Mouse (Mus musculus) retina, postnatal 7 days (tissue): ENCODE measurements at regions not wholly inside any gene's neighbourhood (a gene's known extent, or its start where the extent isn't known, plus 50 kb on each side); places are given as distances from the start of the nearest gene placed in this dataset.
A peak's percentile ranks its signal among the peaks of the same experiment; 100 is the strongest.

ENCODE experiments used
- DNase-seq: peaks from one replicate; pipeline ENCODE4 v3.0.0-alpha.2; 2012; ENCODE audit warnings: low read depth, low spot score

GRCm38 (mm10) chr1:18849038-18849437 is 253.8 kb upstream of the Tfap2d start:
- DNase-seq, result no peak

DNA sequence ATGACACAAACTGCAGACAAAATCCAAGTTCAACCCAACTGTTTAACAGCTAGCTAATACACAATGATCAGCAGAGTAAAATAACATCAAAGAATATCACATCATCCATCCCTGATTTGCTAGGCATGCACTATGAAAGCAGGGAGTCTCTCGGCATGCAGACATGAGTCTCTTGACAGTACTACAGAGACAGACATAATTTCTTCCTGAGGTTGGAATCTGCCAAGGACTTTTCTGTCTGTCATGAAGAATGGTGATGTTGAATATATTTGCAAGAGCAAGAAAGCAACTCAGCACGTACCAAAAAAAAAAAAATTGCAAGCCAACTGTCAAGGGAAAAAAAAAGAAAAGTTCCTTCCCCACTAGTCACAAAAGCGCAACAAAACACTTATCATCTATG is 245.4 kb upstream of the Tfap2d start:
- DNase-seq, result no peak

GRCm38 (mm10) chr1:18903266-18903665 is 199.6 kb upstream of the Tfap2d start:
- DNase-seq, result no peak

DNA sequence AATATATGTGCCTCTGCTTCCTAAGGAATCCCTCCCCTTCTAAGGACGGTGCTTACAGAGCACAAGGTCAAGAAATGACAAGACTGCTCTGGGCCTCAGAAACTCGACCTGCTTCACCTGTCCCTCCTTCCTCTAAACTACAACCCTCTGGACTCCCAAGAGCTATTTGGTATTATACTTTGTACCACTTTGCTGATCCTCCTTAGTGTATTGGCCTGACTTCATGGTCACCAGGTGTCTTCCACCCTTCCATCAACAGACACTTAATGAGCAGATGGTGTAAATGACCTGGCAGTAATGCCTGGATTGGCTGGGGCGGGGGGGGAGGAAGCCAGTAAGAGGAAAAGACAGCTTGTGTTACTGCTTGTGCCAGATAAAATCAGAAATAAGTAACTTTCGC is 199.1 kb upstream of the Tfap2d start:
- no peak for DNase-seq

GRCm38 (mm10) chr1:18911578-18911977 is 191.2 kb upstream of the Tfap2d start:
- no peak for DNase-seq

DNA sequence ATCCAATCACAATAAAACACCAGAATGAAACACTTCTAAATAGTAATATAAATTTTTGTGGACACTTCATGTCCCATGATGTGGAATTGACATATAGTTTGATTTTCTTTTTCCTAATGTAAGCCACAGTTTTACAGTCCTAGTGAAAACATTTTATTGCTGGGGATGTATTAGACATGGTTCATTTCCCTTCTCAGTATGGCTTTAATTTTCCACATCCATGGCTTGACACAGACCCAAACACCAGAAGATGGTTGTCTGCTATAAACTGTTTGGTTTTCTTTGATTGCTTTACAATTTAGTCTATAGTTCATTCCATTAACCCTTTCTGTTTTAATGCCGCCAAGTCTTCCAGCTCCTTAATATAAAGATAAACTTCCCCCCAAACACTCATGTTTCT is 146.5 kb upstream of the Tfap2d start:
- no peak for DNase-seq

DNA sequence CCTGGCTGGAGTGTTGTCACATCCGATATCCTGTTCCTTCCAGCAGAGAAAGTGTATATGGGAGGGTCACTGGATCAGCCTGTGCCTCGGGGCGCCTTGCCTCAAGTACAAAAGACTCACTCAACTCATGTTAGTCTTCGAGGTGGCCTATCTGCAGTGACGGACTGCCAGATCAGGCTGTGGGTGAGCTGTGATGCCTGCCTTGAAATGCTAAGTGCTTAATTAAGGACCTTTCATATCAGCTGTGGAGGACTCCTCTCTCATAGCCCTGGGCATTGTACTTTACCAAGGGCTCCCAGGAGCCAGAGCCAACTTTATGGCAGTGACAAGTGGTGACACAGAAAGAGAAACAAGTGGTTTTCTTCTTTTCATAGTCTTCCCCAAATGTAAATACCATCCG is 145.8 kb upstream of the Tfap2d start:
- no peak for DNase-seq

- DNase-seq, result no peak
These were observed 141.4 kb upstream of the Tfap2d start for GRCm38 (mm10) chr1:18961464-18961863.

GRCm38 (mm10) chr1:18961889-18962288 is 140.9 kb upstream of the Tfap2d start:
- no peak for DNase-seq

DNA sequence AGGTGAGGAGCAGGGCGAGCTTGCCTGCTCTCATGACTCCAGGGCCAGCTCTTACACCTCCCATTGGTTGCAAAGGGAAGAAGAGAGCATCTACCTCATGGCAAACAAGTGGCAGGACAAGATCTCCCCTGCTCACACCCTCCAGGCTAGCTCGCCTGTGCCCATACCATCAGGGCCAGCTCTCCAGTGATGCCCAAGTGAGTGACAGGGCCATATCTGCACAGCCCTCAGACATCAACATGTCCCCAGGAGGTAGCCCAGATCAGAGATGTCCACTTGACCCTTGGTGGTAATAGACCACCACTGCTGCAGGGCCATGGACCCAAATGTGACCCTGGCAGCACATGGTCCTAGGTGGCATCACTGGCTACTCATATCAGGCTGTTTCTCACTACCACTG is 133.9 kb upstream of the Tfap2d start:
- no peak for DNase-seq

GRCm38 (mm10) chr1:18970173-18970572 is 132.6 kb upstream of the Tfap2d start:
- no peak for DNase-seq

- DNase-seq, result no peak
These were observed 128.8 kb upstream of the Tfap2d start for GRCm38 (mm10) chr1:18973826-18974620.

- no peak for DNase-seq
These were observed 127.9 kb upstream of the Tfap2d start for GRCm38 (mm10) chr1:18974860-18975439.

DNA sequence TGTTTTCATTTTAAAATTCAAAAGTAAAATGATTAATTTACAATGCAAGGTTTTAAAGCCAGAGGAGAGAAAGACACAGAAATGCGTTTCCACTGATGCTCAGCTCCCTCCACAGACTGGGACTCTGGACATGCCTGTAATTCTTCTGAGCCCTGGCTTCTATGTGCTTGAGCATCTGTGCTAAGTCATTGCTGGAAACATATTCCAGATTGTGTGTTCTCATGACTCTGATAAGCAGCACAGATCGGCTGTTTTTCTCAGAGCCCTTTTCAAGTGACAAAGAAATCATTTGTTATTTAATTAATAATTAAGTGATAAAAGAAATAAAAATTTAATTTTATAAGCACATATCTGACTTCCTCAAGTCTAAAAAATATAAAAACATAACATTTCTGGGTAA is 127.3 kb upstream of the Tfap2d start:
- DNase-seq, result no peak

GRCm38 (mm10) chr1:18976705-18977309 is 126.0 kb upstream of the Tfap2d start:
- DNase-seq, result peak; percentile 19

DNA sequence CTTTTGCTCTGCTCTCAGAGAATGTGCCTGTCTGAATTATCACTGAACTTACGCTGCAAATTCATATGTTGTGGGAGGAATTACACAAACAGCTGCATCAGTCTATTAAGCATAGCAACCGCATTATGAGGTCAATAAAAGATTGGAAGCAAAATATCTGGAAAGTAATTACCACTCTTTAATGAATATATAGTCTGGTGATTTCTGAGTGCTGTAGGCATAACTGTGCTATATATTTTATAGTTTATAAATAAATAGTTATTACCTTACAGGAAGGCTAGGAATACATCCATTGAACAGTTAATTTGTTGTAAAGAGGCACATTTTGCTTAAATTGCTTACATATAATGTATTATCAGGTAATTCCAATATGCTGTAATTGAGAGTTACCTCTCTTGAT is 123.7 kb upstream of the Tfap2d start:
- no peak for DNase-seq

DNA sequence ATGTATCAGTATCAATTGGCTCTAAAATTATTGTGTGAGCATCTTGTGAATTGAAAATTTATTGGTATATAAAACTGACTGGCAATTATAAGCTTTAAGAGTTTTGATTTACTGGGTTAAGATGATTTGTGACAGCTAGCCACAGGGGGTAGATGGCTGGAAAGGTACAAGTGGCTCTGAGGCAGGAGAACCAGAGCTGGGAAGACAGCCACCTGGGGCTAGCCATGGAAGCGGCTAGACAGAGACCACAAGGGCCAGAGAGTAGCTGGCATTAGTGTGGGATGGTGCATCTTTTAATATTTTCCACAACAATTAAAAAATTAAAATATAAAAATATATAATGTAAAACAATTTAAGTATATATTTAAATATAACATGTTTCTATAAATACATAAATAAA is 86.0 kb upstream of the Tfap2d start:
- no peak for DNase-seq
